Mouse (Mus musculus) megakaryocyte-erythroid progenitor cell, adult 5-6 weeks (primary cell): ENCODE data around the gene Ctnnd1. TPM values are rescaled to one million over a fixed set of nuclear protein-coding genes. Genes with fewer than 3 reads are reported as not detected.

Source experiments
- ATAC-seq: replicated peaks from 2 replicates; pipeline ENCODE4 v1.8.0; 2016; ENCODE audit warnings: mild to moderate bottlenecking, inconsistent platforms; ENCODE audit not compliant: severe bottlenecking, poor library complexity, low FRiP score, low TSS enrichment
- total RNA-seq, 2 experiments: library from RNA; stranded (forward) in 1 of 2; stranded (reverse) in 1 of 2; fragments of 200-1000, 215-1000 nt in 1 of 2; fragments of >200 nt in 1 of 2; fragmentation: Nextera tagmentation in 1 of 2; gene quantifications; 2 replicates each; pipeline ENCODE4 v1.2.3; 2014 to 2017

Gene Ctnnd1
- total RNA-seq, 2 experiments from 2014 or later: 14.9 to 24.2 TPM

GRCm38 (mm10) chr2:84649674-84650073 lies 891 bp downstream of the Ctnnd1 start:
- no peak for ATAC-seq

- no peak for ATAC-seq
Observed at GRCm38 (mm10) chr2:84648369-84648768, 2.2 kb downstream of the Ctnnd1 start.

GRCm38 (mm10) chr2:84647051-84647568 lies 3.5 kb downstream of the Ctnnd1 start:
- ATAC-seq: no peak

- ATAC-seq: no peak
Observed at GRCm38 (mm10) chr2:84646138-84646537, 4.4 kb downstream of the Ctnnd1 start.

- ATAC-seq: 0 out of 2 replicates have a peak, but pooled peaks have one; percentile 16
Observed at GRCm38 (mm10) chr2:84640833-84641232, 9.7 kb downstream of the Ctnnd1 start.

- ATAC-seq: no peak
Observed at GRCm38 (mm10) chr2:84638428-84639220, 11.9 kb downstream of the Ctnnd1 start.

- ATAC-seq: no peak
Observed at GRCm38 (mm10) chr2:84637452-84638165, 13.0 kb downstream of the Ctnnd1 start.

GRCm38 (mm10) chr2:84636231-84636741 lies 14.3 kb downstream of the Ctnnd1 start:
- no peak for ATAC-seq

GRCm38 (mm10) chr2:84635611-84636010 lies 15.0 kb downstream of the Ctnnd1 start:
- ATAC-seq: 0 out of 2 replicates have a peak, but pooled peaks have one; percentile 36

GRCm38 (mm10) chr2:84634934-84635482 lies 15.6 kb downstream of the Ctnnd1 start:
- no peak for ATAC-seq

GRCm38 (mm10) chr2:84634006-84634405 lies 16.6 kb downstream of the Ctnnd1 start:
- ATAC-seq: no peak

GRCm38 (mm10) chr2:84632999-84633398 lies 17.6 kb downstream of the Ctnnd1 start:
- ATAC-seq: peak; percentile 39

- no peak for ATAC-seq
Observed at GRCm38 (mm10) chr2:84632001-84632400, 18.6 kb downstream of the Ctnnd1 start.

- no peak for ATAC-seq
Observed at GRCm38 (mm10) chr2:84627036-84627435, 23.5 kb downstream of the Ctnnd1 start.

- ATAC-seq: no peak
Observed at GRCm38 (mm10) chr2:84626366-84626975, 24.1 kb downstream of the Ctnnd1 start.

GRCm38 (mm10) chr2:84624201-84624600 lies 26.4 kb downstream of the Ctnnd1 start:
- no peak for ATAC-seq

- no peak for ATAC-seq
Observed at GRCm38 (mm10) chr2:84623428-84624119, 27.0 kb downstream of the Ctnnd1 start.

- ATAC-seq: no peak
Observed at GRCm38 (mm10) chr2:84622668-84623067, 27.9 kb downstream of the Ctnnd1 start.
